Mouse (Mus musculus) CH12.LX (cell line): ENCODE data around the gene Atg16l2.

Experiments
- CTCF ChIP-seq, 2 experiments: IDR thresholded peaks in 1 of 2; conservative IDR thresholded peaks in 1 of 2; 2 replicates each; pipeline ENCODE4 v1.5.1; 2011 to 2012; ENCODE audit warnings: low read depth in 2 of 2, low read length in 2 of 2, improper control_type of control experiment in 1 of 2, inconsistent platforms in 1 of 2, mild to moderate bottlenecking in 1 of 2, moderate library complexity in 1 of 2
- JUN ChIP-seq: IDR thresholded peaks from 2 replicates; pipeline ENCODE4 v1.6.1; 2011; ENCODE audit warnings: low read depth, mild to moderate bottlenecking, low read length, improper control_type of control experiment, moderate library complexity; ENCODE audit not compliant: insufficient read depth
- MAFK ChIP-seq: IDR thresholded peaks from 2 replicates; pipeline ENCODE4 v1.6.1; 2011; ENCODE audit warnings: low read length, improper control_type of control experiment; ENCODE audit not compliant: insufficient replicate concordance
- NELFE ChIP-seq: IDR thresholded peaks from 2 replicates; pipeline ENCODE4 v1.6.1; 2011; ENCODE audit warnings: low read depth, low read length, improper control_type of control experiment
- POLR2AphosphoS2 ChIP-seq: IDR thresholded peaks from 2 replicates; pipeline ENCODE4 v1.6.1; 2011; ENCODE audit warnings: low read depth, low read length, improper control_type of control experiment
- UBTF ChIP-seq: IDR thresholded peaks from 2 replicates; pipeline ENCODE4 v1.6.1; 2012; ENCODE audit warnings: low read depth, mild to moderate bottlenecking, inconsistent platforms, low read length, improper control_type of control experiment, moderate library complexity

DNA sequence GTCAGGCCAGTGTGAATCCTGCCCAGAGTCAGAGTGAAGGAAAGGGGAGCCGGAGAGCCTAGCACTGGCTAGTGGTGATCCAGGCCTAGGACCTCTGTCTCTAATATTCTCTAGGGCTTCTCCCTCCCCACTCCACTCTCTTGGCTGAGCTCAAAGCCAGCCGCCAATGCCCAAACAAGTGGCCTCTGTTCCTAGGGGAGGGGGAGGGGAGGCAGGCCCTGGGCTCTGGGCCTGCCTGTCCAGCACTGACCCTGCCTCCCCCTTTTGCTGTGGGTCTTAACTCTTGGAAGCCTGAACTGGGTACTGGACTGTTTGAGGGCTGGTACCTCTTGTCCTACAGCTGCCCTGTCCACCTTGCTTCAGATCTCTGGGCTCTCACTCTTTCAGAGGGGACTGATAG, 47.8 kb upstream of the Atg16l2 start:
- TF ChIP-seq POLR2AphosphoS2 (no peak), CTCF (conservative IDR thresholded peaks at IDR 0.05 in 1 of 2, IDR thresholded peaks at IDR 0.05 in 1 of 2; ENCODE audit: low read depth in 2 of 2, low read length in 2 of 2) (no peak), JUN (no peak), MAFK (no peak), NELFE (no peak), UBTF (no peak)
